Mouse (Mus musculus) layer of hippocampus, postnatal 14 days (tissue): ENCODE results near the gene S1pr2. TPM values are rescaled to one million over a fixed set of nuclear protein-coding genes. Genes with fewer than 3 reads are reported as not detected.

ENCODE experiments used
- DNase-seq, 2 experiments: peaks; one replicate each; pipeline ENCODE4 v3.0.0; 2021 to 2022; ENCODE audit warnings: low spot score in 2 of 2, mixed read lengths in 1 of 2
- total RNA-seq, 2 experiments: library from RNA; stranded (reverse); gene quantifications; 2 replicates each; pipeline ENCODE4 v1.2.3; 2021

The S1pr2 gene
- total RNA-seq, 2 experiments from 2014 or later: 2.1 to 3.5 TPM

GRCm38 (mm10) chr9:20972141-20972992 lies 4.2 kb downstream of the S1pr2 start:
- peak; percentile 56 to 65 for DNase-seq

DNA sequence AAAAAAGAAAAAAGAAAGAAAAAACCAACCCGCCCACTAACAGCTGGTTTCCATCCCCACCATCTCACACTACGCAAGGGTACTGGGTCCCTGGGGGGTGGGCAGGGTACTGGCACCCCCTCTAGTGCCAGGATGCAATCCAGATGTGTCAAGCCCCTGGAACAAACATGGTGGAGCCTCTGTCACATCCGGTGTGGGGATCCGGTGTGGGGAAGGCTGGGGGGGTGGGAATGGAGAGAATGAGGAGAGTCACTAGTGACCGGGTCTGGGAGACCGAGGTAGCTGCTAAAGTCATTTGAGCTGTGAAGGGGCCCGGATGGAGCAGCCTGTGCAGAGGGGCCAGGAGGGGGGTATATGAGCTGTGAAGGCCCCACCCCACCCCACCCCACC lies 4.8 kb downstream of the S1pr2 start:
- no peak for DNase-seq

DNA sequence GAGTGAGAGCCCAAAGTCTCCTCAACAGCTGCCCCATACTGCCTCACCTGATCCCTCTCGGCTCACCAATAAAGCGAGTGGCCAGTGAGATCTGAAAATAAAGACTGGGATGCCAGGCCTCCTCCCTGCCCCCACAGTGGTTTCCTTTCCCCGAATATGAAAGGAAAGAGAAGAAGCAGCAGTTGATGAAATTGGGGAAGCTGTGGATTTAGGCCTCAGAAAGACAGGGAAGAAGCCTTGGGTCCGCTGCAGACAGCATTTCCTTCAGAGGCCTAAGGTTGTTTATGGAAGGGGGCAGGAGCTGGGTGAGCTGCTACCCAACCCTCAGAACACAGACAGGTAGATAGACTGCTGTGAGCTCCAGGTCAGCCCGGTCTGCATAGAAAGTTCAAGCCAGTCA lies 9.8 kb downstream of the S1pr2 start:
- DNase-seq: no peak

- no peak for DNase-seq
These were observed 10.6 kb downstream of the S1pr2 start for GRCm38 (mm10) chr9:20966008-20966407.

- no peak for DNase-seq
These were observed 11.0 kb downstream of the S1pr2 start for GRCm38 (mm10) chr9:20965606-20966005.

DNA sequence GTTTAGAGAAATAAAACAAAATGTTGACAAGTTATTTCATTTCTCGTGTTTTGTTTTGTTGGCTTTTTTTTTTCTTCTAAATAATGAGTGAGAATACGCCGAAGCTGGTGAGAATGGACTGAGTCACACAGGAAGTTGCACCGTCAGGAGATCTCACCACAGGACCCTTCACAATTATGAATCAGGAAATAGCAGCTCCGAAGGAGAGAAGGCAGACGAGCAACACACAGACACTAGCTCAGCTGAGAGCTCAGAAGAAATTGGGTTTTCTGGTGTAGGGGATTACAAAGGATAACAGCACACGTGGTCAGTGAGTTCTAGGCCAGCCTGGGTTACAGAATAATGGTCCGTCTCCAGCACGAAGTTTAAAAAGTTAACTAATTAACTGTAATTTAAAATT lies 15.0 kb downstream of the S1pr2 start:
- DNase-seq: no peak

DNA sequence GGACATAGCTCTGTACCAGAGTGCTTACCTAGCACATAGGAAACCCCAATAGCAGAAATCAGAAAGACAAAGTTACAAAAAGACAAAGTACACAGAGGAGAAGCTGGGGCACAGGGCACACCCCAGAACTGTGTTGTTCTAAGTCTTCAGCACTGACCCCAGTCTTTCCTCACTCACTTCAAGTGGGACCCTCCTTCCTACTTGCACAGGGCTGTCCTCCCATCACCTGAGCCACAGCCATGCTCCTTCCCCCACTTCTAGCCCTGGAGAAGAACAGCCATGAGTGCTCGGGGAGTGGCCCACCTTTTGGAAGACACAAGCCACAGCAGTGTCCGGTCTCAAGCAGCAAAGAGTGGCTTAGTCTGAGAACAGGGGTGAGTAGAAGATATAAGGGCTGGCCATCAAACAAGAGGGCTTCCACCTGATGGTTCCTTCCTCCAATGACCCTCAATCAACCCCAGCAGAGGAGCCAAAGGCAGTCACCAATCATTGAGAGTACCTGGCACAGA lies 17.1 kb downstream of the S1pr2 start, which contains the start of gene Dnmt1:
Dnmt1 (minus strand) TSS at position 459 of the 509 bp plus-strand sequence.
- no peak for DNase-seq

GRCm38 (mm10) chr9:20956989-20957388 lies 19.6 kb downstream of the S1pr2 start:
- no peak for DNase-seq

DNA sequence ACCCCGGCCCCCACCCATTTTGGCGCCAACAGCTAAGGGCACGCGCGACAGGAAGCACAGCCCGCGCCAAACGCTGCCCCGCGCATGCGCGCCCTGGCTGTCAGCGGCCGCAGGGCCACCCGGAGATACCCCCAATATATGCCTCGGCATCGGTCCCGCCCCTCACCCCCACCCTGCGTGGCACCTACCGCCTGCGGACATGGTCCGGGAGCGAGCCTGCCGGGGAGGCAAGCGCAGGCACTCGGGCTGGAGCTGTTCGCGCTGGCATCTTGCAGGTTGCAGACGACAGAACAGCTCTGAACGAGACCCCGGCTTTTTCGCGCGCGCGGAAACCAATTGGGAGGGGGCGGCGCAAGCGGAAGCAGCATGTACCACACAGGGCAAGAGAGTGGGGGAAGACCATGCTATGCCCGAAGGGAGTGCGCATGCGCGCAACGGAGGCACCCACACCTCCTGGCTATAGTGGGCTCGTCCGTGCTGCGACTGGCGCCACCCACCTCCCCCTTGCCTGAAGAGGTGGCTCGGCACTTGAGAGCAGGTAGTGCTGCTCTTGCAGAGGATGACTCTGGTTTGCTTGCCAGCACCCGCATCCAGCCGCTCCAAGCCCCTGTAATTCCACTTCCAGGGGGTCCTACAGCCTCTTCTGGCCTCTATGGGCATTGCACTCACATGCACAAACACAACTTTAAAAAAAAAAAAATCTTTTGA lies 23.9 kb downstream of the S1pr2 start:
- peak; percentile 96 to 98 for DNase-seq

GRCm38 (mm10) chr9:20951966-20952519 lies 24.5 kb downstream of the S1pr2 start:
- no peak for DNase-seq

GRCm38 (mm10) chr9:20951441-20951840 lies 25.1 kb downstream of the S1pr2 start:
- no peak for DNase-seq

DNA sequence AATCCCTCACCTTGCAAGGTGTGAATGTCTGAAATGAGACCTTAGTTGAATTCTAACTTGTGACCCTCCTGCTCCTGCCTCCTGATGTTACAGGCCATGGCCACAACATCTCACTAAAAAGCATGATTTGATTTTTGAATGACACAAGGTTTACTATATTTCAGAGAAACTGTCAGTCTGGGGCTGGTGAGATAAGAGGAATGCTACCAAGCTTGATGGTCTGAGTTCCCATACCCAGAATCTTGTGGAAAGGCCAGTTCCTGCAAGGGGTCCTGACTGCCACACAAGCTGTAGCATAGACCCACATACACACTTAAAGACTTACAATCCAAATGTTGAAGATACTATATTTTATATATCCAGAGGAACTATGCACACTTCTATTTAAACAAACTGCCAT lies 26.2 kb downstream of the S1pr2 start:
- DNase-seq: no peak

DNA sequence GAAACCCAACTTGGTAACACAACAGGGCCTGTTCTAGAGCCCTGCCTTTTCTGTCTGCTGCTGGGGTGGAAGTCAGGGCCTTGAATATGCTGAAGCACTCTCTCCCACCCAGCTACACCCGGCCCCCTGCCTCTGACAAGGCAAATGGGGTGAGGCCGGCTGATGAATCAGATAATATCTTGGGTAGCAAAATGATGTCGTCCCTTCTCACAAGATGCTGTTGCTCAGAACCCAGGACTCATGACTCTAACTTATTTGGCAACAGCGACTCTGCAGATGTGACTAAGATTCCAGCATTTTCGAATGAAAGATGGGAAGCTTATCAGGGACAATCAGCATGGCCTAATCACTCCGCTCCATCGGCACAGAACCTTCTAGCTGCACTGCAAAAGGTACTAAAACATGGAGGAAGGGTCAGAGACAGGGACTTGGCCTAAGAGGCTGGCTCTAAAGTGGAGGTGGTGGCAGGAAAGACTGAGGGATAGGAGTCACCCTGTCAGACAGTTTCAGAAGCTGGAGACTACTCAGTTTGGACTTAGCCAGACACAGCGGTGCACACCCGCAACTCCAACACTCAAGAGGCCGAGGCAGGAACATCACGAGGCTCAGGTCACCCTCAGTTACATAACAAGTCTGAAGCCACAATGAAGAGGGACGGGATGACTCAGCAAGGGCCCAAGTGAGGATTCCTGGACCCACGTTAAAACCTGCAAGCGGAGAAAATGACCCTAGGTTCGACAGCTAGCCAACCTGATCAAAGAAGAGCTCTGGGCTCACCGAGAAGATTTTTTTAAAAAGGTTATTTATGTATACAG lies 30.3 kb downstream of the S1pr2 start:
- no peak for DNase-seq

DNA sequence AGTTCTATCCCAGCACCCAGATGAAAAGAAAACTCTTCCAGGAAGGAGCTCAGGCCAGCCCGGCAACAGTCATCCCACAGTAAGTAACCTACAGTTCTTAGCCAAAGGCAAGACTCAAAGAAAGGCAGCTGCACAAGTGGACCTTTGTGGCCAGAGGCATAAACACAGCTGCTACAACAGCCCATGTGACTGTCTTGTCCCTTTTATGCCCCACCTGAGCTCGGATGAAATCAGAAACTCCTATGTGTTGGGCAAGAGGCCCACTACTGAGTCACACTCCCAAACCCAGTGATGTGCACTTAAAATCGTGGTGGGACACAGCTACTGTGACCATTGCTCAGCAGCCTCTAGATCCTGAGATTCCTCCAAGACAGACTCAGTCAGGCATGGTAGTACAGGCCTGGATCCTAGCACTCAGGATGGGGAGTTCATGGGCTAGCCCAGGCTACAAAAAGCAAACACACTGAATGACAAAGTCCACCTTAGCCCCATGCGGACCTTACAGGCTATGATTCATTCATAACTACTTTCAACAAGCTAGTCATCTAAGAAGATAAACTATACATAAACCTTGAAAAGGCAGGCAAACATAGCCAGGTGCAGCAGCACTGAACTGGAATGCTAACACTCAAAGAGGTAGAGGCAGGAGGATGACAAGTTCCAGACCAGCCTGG lies 31.7 kb downstream of the S1pr2 start:
- DNase-seq: no peak

DNA sequence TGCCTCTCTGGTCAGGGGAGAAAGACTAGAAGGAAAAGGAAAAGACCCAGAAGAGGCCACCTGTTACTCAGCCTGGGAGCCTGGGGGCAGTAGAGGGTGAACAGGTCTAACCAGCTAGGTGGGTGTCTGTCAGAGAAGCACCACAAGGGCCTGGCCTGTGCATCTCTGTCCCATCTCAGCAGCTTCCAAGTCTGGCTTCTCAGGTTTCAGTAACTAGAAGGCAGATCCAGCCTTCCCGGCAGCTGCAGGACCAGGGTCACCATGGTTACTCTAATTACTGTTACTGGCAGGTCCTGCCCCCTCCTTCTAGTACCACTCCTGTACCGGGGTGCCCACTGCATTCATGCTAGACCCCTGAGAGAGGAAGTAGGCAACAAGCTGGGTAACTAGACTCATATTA lies 32.7 kb downstream of the S1pr2 start:
- no peak for DNase-seq

GRCm38 (mm10) chr9:20943396-20943795 lies 33.2 kb downstream of the S1pr2 start:
- no peak for DNase-seq

DNA sequence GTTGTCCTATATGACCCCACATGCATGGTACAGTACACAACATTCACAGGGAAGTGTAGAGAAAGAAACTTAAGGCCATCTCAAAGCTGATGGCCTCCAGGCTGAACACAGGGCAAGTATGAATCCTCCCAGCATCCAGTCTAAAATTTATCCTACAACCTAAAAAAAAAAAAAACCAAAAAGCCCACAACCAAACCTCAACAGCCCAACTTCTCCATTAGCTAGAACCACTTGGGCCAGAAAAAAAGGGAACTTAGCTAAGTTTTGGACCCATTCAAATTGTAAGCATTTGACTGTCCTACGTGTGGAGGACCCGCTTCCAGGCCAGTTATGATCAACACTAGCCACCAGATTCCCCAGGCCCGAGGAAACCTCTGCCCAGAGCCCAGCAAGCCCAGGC lies 53.3 kb downstream of the S1pr2 start:
- no peak for DNase-seq

DNA sequence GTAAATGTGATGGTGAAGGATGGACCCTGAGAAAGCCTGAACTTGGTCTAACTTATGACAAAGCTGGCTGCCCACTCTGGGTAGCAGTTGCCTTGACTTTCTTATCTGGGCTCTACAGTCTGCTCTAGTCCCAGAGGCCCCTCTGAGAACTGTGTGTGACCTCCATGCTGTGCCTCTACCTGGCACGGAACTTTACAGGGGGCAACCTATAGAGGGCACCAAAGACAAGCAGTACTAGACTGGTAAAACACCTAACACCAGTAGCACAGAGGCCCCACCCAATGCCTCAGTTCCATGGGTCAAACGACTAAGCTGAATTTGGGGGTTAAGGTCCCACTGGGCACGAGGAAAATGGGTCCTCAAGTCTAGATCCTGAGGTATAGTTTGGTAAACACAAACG lies 60.4 kb downstream of the S1pr2 start:
- DNase-seq: no peak
